Mouse (Mus musculus) mature B cell (primary cell): ENCODE results near the gene Gab2.

Experiments
- in situ Hi-C: fragments of 300-500 bp; cut with MboI; formaldehyde crosslinking; loops from 2 replicates; pipeline ENCODE4 v1.14.3; 2019

Gab2 gene

GRCm38 (mm10) chr7:97251638-97252037 lies 170.3 kb downstream of the Gab2 start:
- in situ Hi-C loops, result no loop called here

GRCm38 (mm10) chr7:97262541-97262940 lies 181.2 kb downstream of the Gab2 start:
- in situ Hi-C loops, result no loop called here

GRCm38 (mm10) chr7:97270367-97270766 lies 189.0 kb downstream of the Gab2 start:
- in situ Hi-C loops, result no loop called here

- in situ Hi-C loops, result no loop called here
These were observed 189.7 kb downstream of the Gab2 start for GRCm38 (mm10) chr7:97271068-97271467.

GRCm38 (mm10) chr7:97296986-97297385 lies 215.6 kb downstream of the Gab2 start:
- in situ Hi-C loops, result no loop called here

- in situ Hi-C loops, result no loop called here
These were observed 216.1 kb downstream of the Gab2 start for GRCm38 (mm10) chr7:97297466-97297865.

- in situ Hi-C loops, result no loop called here
These were observed 216.9 kb downstream of the Gab2 start for GRCm38 (mm10) chr7:97298279-97298678.

GRCm38 (mm10) chr7:97298943-97299342 lies 217.6 kb downstream of the Gab2 start:
- in situ Hi-C loops, result no loop called here

- in situ Hi-C loops, result loop anchor here (10.0 kb wide), 1 partner anchor 326 kb away; no protein-coding TSS in a partner anchor
These were observed 219.5 kb downstream of the Gab2 start for GRCm38 (mm10) chr7:97300914-97301313.

- in situ Hi-C loops, result loop anchor here (10.0 kb wide), 1 partner anchor 327 kb away; no protein-coding TSS in a partner anchor
These were observed 219.9 kb downstream of the Gab2 start for GRCm38 (mm10) chr7:97301321-97301720.

GRCm38 (mm10) chr7:97302261-97302660 lies 220.9 kb downstream of the Gab2 start:
- in situ Hi-C loops, result loop anchor here (10.0 kb wide), 1 partner anchor 327 kb away; no protein-coding TSS in a partner anchor

- in situ Hi-C loops, result loop anchor here (10.0 kb wide), 1 partner anchor 328 kb away; no protein-coding TSS in a partner anchor
These were observed 221.5 kb downstream of the Gab2 start for GRCm38 (mm10) chr7:97302876-97303275.

- in situ Hi-C loops, result loop anchor here (10.0 kb wide), 1 partner anchor 329 kb away; no protein-coding TSS in a partner anchor
These were observed 222.2 kb downstream of the Gab2 start for GRCm38 (mm10) chr7:97303614-97304013.

- in situ Hi-C loops, result loop anchor here (10.0 kb wide), 1 partner anchor 330 kb away; no protein-coding TSS in a partner anchor
These were observed 223.1 kb downstream of the Gab2 start for GRCm38 (mm10) chr7:97304471-97304870.

- in situ Hi-C loops, result loop anchor here (10.0 kb wide), 1 partner anchor 330 kb away; no protein-coding TSS in a partner anchor
These were observed 223.8 kb downstream of the Gab2 start for GRCm38 (mm10) chr7:97305206-97305605.

GRCm38 (mm10) chr7:97306813-97307212 lies 225.4 kb downstream of the Gab2 start:
- in situ Hi-C loops, result loop anchor here (10.0 kb wide), 1 partner anchor 332 kb away; no protein-coding TSS in a partner anchor

GRCm38 (mm10) chr7:97307546-97307945 lies 226.2 kb downstream of the Gab2 start:
- in situ Hi-C loops, result loop anchor here (10.0 kb wide), 1 partner anchor 333 kb away; no protein-coding TSS in a partner anchor

GRCm38 (mm10) chr7:97309461-97310340 lies 228.3 kb downstream of the Gab2 start:
- in situ Hi-C loops, result loop anchor here (10.0 kb wide), 1 partner anchor 335 kb away; no protein-coding TSS in a partner anchor

GRCm38 (mm10) chr7:97310341-97310635 lies 228.9 kb downstream of the Gab2 start:
- in situ Hi-C loops, result no loop called here

GRCm38 (mm10) chr7:97311620-97312019 lies 230.2 kb downstream of the Gab2 start:
- in situ Hi-C loops, result no loop called here

- in situ Hi-C loops, result no loop called here
These were observed 230.8 kb downstream of the Gab2 start for GRCm38 (mm10) chr7:97312196-97312595.

- in situ Hi-C loops, result no loop called here
These were observed 231.5 kb downstream of the Gab2 start for GRCm38 (mm10) chr7:97312856-97313255.

- in situ Hi-C loops, result no loop called here
These were observed 232.1 kb downstream of the Gab2 start for GRCm38 (mm10) chr7:97313364-97313995.
